Mouse (Mus musculus) heart, adult 2 months (tissue): Measurements from ENCODE around the gene Zfp354c. TPM values are rescaled to one million over a fixed set of nuclear protein-coding genes. Genes with fewer than 3 reads are reported as not detected.

Source experiments
- DNase-seq, 2 experiments: peaks; one replicate each; pipeline ENCODE4 v3.0.0; 2021
- H3K27ac ChIP-seq: fragments of 200-600 bp; 2 replicates; pipeline ENCODE4 v1.8.1; 2022
- H3K27me3 ChIP-seq: fragments of 200-500 bp; 2 replicates; pipeline ENCODE4 v1.6.1; 2012; ENCODE audit warnings: mild to moderate bottlenecking, low read length, inconsistent platforms, mixed read lengths; ENCODE audit not compliant: control insufficient read depth, insufficient read depth
- H3K36me3 ChIP-seq: fragments of 200-500 bp; 2 replicates; pipeline ENCODE4 v1.6.1; 2012; ENCODE audit warnings: low read length, inconsistent platforms; ENCODE audit not compliant: control insufficient read depth, insufficient read depth
- H3K4me1 ChIP-seq: fragments of 200-500 bp; 2 replicates; pipeline ENCODE4 v1.6.1; 2011; ENCODE audit warnings: low read length; ENCODE audit not compliant: control insufficient read depth, insufficient read depth
- H3K4me3 ChIP-seq: fragments of 200-600 bp; 2 replicates; pipeline ENCODE4 v1.8.1; 2022
- H3K79me2 ChIP-seq: fragments of 200-500 bp; replicated peaks from 2 replicates; pipeline ENCODE4 v1.6.1; 2012; ENCODE audit warnings: mild to moderate bottlenecking, inconsistent platforms, low read length, moderate library complexity, mixed read lengths; ENCODE audit not compliant: control insufficient read depth, insufficient read depth
- H3K9ac ChIP-seq: fragments of 200-500 bp; 2 replicates; pipeline ENCODE4 v1.6.1; 2012; ENCODE audit warnings: low read depth, mild to moderate bottlenecking, control low read depth, inconsistent platforms, low read length, mixed read lengths
- CTCF ChIP-seq: fragments of 200-600 bp; IDR thresholded peaks from 2 replicates; pipeline ENCODE4 v1.8.1; 2022; ENCODE audit warnings: antibody characterized with exemption, mild to moderate bottlenecking, moderate library complexity
- EP300 ChIP-seq: fragments of 200-500 bp; IDR thresholded peaks from 2 replicates; pipeline ENCODE4 v1.6.1; 2011; ENCODE audit warnings: low read depth, low read length, control low read depth; ENCODE audit not compliant: insufficient read depth
- POLR2A ChIP-seq: fragments of 200-500 bp; IDR thresholded peaks from 2 replicates; pipeline ENCODE4 v1.6.1; 2011; ENCODE audit warnings: mild to moderate bottlenecking, low read depth, low read length, control low read depth; ENCODE audit not compliant: insufficient read depth
- WGBS: fragments of 180-500 bp; shearing (Covaris S2); methylation state at CpG from one replicate; pipeline ENCODE4 v1.1.7; 2018; 5-methylcytosine and 5-hydroxymethylcytosine counted together
- intact Hi-C: fragments of 180-260 bp; cut with DNase I; formaldehyde crosslinking; loops from one replicate; pipeline ENCODE4 v1.15.1; 2025
- polyA plus RNA-seq: library from polyadenylated mRNA; depleted of rRNA; stranded (reverse); fragments of >200 nt; gene quantifications from 2 replicates; pipeline ENCODE4 v1.2.3, GENCODE M21; 2012; rRNA removed
- total RNA-seq, 2 experiments: library from RNA; stranded (reverse); gene quantifications; 2 replicates each; pipeline ENCODE4 v1.2.3; 2021

Zfp354c gene
- total and polyA plus RNA-seq, 3 experiments, result 0.70 to 4.1 (median 2.9) TPM

- Histone ChIP-seq H3K9ac (no peak overlapping the region), H3K27ac (no peak overlapping the region), H3K4me1 (no peaks in the 10 kb centered on the region), H3K36me3 (no peaks in the 10 kb centered on the region), H3K27me3 (no peaks in the 10 kb centered on the region), H3K79me2 (no peaks in the 10 kb centered on the region), H3K4me3 (no peak overlapping the region)
- intact Hi-C loops, result no loop called here
- DNase-seq, result no peak
- TF ChIP-seq EP300 (no peak), POLR2A (no peak), CTCF (no peak)
Measured at GRCm38 (mm10) chr11:50798836-50799235, 28.7 kb downstream of the Zfp354c start.

GRCm38 (mm10) chr11:50797674-50798073, 29.9 kb downstream of the Zfp354c start:
- Histone ChIP-seq H3K4me1 (no peaks in the 10 kb centered on the region), H3K36me3 (no peaks in the 10 kb centered on the region), H3K27me3 (no peaks in the 10 kb centered on the region), H3K79me2 (no peaks in the 10 kb centered on the region), H3K27ac (no peak overlapping the region), H3K4me3 (no peak overlapping the region), H3K9ac (no peak overlapping the region)
- intact Hi-C loops, result no loop called here
- TF ChIP-seq POLR2A, result no peak
- TF ChIP-seq CTCF, result no peak
- no peak for TF ChIP-seq EP300
- WGBS, result 81% methylated on average over 11 of the region's 11 CpGs
- no peak for DNase-seq

- intact Hi-C loops, result no loop called here
- Histone ChIP-seq H3K4me3 (no peak overlapping the region), H3K9ac (no peak overlapping the region), H3K36me3 (no peaks in the 10 kb centered on the region), H3K4me1 (peaks cover 3% of the 10 kb centered on the region), H3K27ac (no peak overlapping the region), H3K27me3 (no peaks in the 10 kb centered on the region), H3K79me2 (no peaks in the 10 kb centered on the region)
- no peak for TF ChIP-seq CTCF
- TF ChIP-seq EP300, result no peak
- no peak for TF ChIP-seq POLR2A
- WGBS, result 83% methylated on average over 1 of the region's 1 CpGs
- DNase-seq, result no peak
Measured at GRCm38 (mm10) chr11:50771006-50771405, 56.5 kb downstream of the Zfp354c start.

GRCm38 (mm10) chr11:50768995-50769749, 58.4 kb downstream of the Zfp354c start:
- DNase-seq, result peak; percentile 83 to 90
- Histone ChIP-seq H3K27me3 (no peaks in the 10 kb centered on the region), H3K9ac (no peak overlapping the region), H3K79me2 (no peaks in the 10 kb centered on the region), H3K4me3 (no peak overlapping the region), H3K36me3 (no peaks in the 10 kb centered on the region), H3K4me1 (peaks cover 3% of the 10 kb centered on the region), H3K27ac (no peak overlapping the region; the same call in 1 of the 2 replicates)
- intact Hi-C loops, result loop anchor here (1.0 to 5.0 kb wide), 4 partner anchors 97 to 326 kb away; no protein-coding TSS in a partner anchor
- TF ChIP-seq CTCF, result peak; percentile 90
- TF ChIP-seq EP300, result no peak
- 15% methylated on average over 14 of the region's 14 CpGs for WGBS

GRCm38 (mm10) chr11:50767039-50767438, 60.5 kb downstream of the Zfp354c start:
- Histone ChIP-seq H3K9ac (no peak overlapping the region), H3K4me1 (peaks cover 3% of the 10 kb centered on the region), H3K27ac (no peak overlapping the region), H3K79me2 (no peaks in the 10 kb centered on the region), H3K27me3 (no peaks in the 10 kb centered on the region), H3K36me3 (no peaks in the 10 kb centered on the region), H3K4me3 (no peak overlapping the region)
- intact Hi-C loops, result loop anchor here (5.0 kb wide), 1 partner anchor 95 kb away; no protein-coding TSS in a partner anchor
- DNase-seq, result peak; percentile 28 to 49
- 39% methylated on average over 4 of the region's 4 CpGs for WGBS
- TF ChIP-seq CTCF (peak; percentile 72), EP300 (no peak)

GRCm38 (mm10) chr11:50766461-50766860, 61.1 kb downstream of the Zfp354c start:
- Histone ChIP-seq H3K36me3 (no peaks in the 10 kb centered on the region), H3K9ac (no peak overlapping the region), H3K4me1 (peaks cover 3% of the 10 kb centered on the region), H3K27me3 (no peaks in the 10 kb centered on the region), H3K79me2 (no peaks in the 10 kb centered on the region), H3K4me3 (no peak overlapping the region), H3K27ac (no peak overlapping the region)
- intact Hi-C loops, result loop anchor here (5.0 kb wide), 1 partner anchor 94 kb away; no protein-coding TSS in a partner anchor
- no peak for TF ChIP-seq POLR2A
- 83% methylated on average over 7 of the region's 7 CpGs for WGBS
- DNase-seq, result no peak

Other genes starting within 250 kb of the Zfp354c start
- gene Adamts2, start 225.6 kb downstream of the Zfp354c start, total RNA-seq, result 10 to 100 TPM in 1 of 2 experiments, 1 to 10 TPM in 1; 8.0 to 10.6 TPM
- 14.4 and 18.9 TPM in 2 replicates for gene Adamts2, start 225.6 kb downstream of the Zfp354c start, polyA plus RNA-seq
- gene Zfp879, start 13.8 kb upstream of the Zfp354c start, total RNA-seq, result 1 to 10 TPM; 1.4 to 1.7 TPM
- 0.37 and 0.53 TPM in 2 replicates for gene Zfp879, start 13.8 kb upstream of the Zfp354c start, polyA plus RNA-seq
- gene Grm6, start 23.0 kb upstream of the Zfp354c start, total RNA-seq, result under 1 TPM in 1 of 2 experiments, not detected in 1; 0.07 TPM
- gene Grm6, start 23.0 kb upstream of the Zfp354c start, polyA plus RNA-seq, result 0.06 TPM in 1 of 2 replicates, not detected in the other
- 1 to 10 TPM in 1 of 2 experiments, under 1 TPM in 1; 0.78 to 1.3 TPM for gene Zfp454, start 59.9 kb upstream of the Zfp354c start, total RNA-seq
- 0.27 and 1.5 TPM in 2 replicates for gene Zfp454, start 59.9 kb upstream of the Zfp354c start, polyA plus RNA-seq
- gene Zfp2, start 88.4 kb upstream of the Zfp354c start, total RNA-seq, result 1 to 10 TPM; 2.9 to 3.0 TPM
- 0.78 and 3.2 TPM in 2 replicates for gene Zfp2, start 88.4 kb upstream of the Zfp354c start, polyA plus RNA-seq
- 1 to 10 TPM; 1.3 TPM for gene Zfp354b, start 103.9 kb upstream of the Zfp354c start, total RNA-seq
- 0.45 and 0.79 TPM in 2 replicates for gene Zfp354b, start 103.9 kb upstream of the Zfp354c start, polyA plus RNA-seq
- not detected for gene 4933414I15Rik, start 116.0 kb upstream of the Zfp354c start, total RNA-seq
- not detected in 2 replicates for gene 4933414I15Rik, start 116.0 kb upstream of the Zfp354c start, polyA plus RNA-seq
- not detected for gene Prop1, start 126.0 kb upstream of the Zfp354c start, total RNA-seq
- not detected in 2 replicates for gene Prop1, start 126.0 kb upstream of the Zfp354c start, polyA plus RNA-seq
- not detected for gene Olfr1378, start 138.8 kb upstream of the Zfp354c start, total RNA-seq
- not detected in 2 replicates for gene Olfr1378, start 138.8 kb upstream of the Zfp354c start, polyA plus RNA-seq
- not detected for gene Olfr1377, start 154.2 kb upstream of the Zfp354c start, total RNA-seq
- gene Olfr1377, start 154.2 kb upstream of the Zfp354c start, polyA plus RNA-seq, result not detected in 2 replicates
- gene Olfr51, start 175.9 kb upstream of the Zfp354c start, total RNA-seq, result not detected
- not detected in 2 replicates for gene Olfr51, start 175.9 kb upstream of the Zfp354c start, polyA plus RNA-seq
- gene Olfr54, start 186.5 kb upstream of the Zfp354c start, total RNA-seq, result not detected
- not detected in 2 replicates for gene Olfr54, start 186.5 kb upstream of the Zfp354c start, polyA plus RNA-seq
- not detected for gene Olfr1375, start 220.4 kb upstream of the Zfp354c start, total RNA-seq
- not detected in 2 replicates for gene Olfr1375, start 220.4 kb upstream of the Zfp354c start, polyA plus RNA-seq
- 1 to 10 TPM; 1.2 to 1.3 TPM for gene Zfp354a, start 231.5 kb upstream of the Zfp354c start, total RNA-seq
- 0.86 and 1.3 TPM in 2 replicates for gene Zfp354a, start 231.5 kb upstream of the Zfp354c start, polyA plus RNA-seq